In the genomic region with DNA sequence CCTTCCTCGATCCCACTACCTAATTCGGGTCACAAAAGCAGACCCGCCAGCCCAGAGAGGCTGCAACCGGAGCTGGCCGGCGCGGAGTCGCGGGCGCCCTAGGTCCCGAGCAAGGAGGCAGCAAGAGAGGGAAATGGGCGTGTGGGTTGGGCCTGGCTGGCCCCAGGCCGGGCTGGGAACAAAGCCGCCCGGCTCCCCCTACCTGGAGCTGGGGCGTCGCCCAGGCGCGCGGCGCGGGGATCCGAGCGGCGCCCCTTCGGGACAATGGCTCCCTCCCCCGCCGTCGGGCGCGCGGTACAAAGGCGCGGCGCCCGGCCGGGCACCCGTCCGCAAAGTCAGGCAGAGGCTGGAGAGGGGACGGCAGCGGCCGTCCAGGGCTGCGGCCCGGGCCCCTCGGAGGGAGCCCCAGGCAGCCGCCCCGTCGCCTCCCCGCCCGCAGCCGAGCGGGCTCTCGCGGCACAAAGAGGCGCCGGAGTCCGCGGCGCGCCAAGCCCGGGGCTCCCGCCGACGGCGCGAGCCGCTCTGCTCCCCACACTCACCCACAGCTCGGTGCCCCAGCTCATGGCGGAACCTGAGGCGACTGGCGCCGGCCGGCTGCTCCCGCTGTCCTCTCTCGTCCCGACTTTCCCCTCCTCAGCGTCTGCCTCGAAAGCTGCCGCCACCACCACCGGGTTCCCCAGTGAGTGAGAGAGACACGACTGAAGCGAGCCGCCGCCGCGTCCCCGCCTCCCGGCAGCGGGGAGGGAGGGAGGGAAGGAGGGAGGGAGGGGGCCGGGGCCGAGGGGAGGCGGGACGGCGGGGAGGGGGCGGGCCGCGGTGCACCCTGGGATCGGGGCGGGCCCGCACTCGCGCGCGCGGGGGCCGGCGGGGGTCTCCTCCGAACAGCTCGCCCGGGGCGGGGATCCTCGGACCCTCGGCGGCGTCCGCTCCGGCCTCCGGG, we compare ENCODE assay signal across 8 mouse cellular contexts. TPM values are rescaled to one million over a fixed set of nuclear protein-coding genes. Genes with fewer than 3 reads are reported as not detected.
DNase-seq lines count a peak whose midpoint lies in the region; ATAC-seq and TF ChIP-seq lines count a peak whose summit lies in the region.

A gene (minus strand): TSS at position 725 of the 940 bp plus-strand sequence.

- H3K9ac ChIP-seq in forebrain, embryonic 14.5 days (ENCODE audit: low read length): peak within 1 kb of the TSS; percentile 100

- H3K79me2 ChIP-seq in C2C12 (ENCODE audit: control insufficient read depth, insufficient read depth): peaks cover 52% of the 10 kb centered on the region

- H3K27me3 ChIP-seq in C2C12 (ENCODE audit: control insufficient read depth, insufficient read depth, insufficient read length): no peaks in the 10 kb centered on the region
- H3K27me3 ChIP-seq in forebrain, embryonic 14.5 days (replicated peaks; ENCODE audit: control insufficient read depth, insufficient read depth, low read length): no peaks in the 10 kb centered on the region

- H3K9me3 ChIP-seq in forebrain, embryonic 14.5 days (replicated peaks; ENCODE audit: control insufficient read depth, low read length): no peaks in the 10 kb centered on the region

- H3K4me1 ChIP-seq in forebrain, embryonic 14.5 days (ENCODE audit: control insufficient read depth, insufficient read depth, low read length): peaks cover 21% of the 10 kb centered on the region
- H3K4me1 ChIP-seq in lung, adult 2 months (ENCODE audit: control insufficient read depth, insufficient read depth, low read length): peaks cover 4% of the 10 kb centered on the region; the same call in 1 of the 2 replicates
- H3K4me1 ChIP-seq in olfactory bulb, adult 2 months (ENCODE audit: control insufficient read depth, insufficient read depth, low read length): peaks cover 2% of the 10 kb centered on the region

- peak within 1 kb of the TSS; percentile 71 for H3K4me2 ChIP-seq in forebrain, embryonic 14.5 days (ENCODE audit: low read length)

- peak; percentile 88 for ATAC-seq in forebrain, embryonic 14.5 days

- no peak for TF ChIP-seq CTCF in C2C12 (IDR thresholded peaks at IDR 0.05; ENCODE audit: control insufficient read depth, insufficient read depth, insufficient read length)
- TF ChIP-seq CTCF in lung, adult 2 months (IDR thresholded peaks at IDR 0.05; ENCODE audit: insufficient read depth, low read length): no peak
- no peak for TF ChIP-seq CTCF in olfactory bulb, adult 2 months (IDR thresholded peaks at IDR 0.05; ENCODE audit: insufficient read depth, low read depth, low read length)

- no peaks in the 10 kb centered on the region for H3K36me3 ChIP-seq in C2C12 (ENCODE audit: control insufficient read depth, insufficient read depth)
- H3K36me3 ChIP-seq in forebrain, embryonic 14.5 days (ENCODE audit: control insufficient read depth, insufficient read depth, low read length): no peaks in the 10 kb centered on the region

- DNase-seq in adrenal gland, postnatal 25 days: peak; percentile 86
- DNase-seq in forebrain, embryonic 14.5 days (ENCODE audit: low spot score): peak; percentile 93
- peak; percentile 66 for DNase-seq in heart, postnatal 25 days (ENCODE audit: low spot score)
- DNase-seq in layer of hippocampus, adult 18-20 months (ENCODE audit: low spot score in 2 of 2): peak; percentile 26 to 49
- peak; percentile 84 for DNase-seq in lung, adult 2 months
- peak; percentile 65 to 67 for DNase-seq in thymus, postnatal 36 days

- H3K27ac ChIP-seq in forebrain, embryonic 14.5 days (ENCODE audit: low read depth, low read length): peak within 1 kb of the TSS; percentile 99
- H3K27ac ChIP-seq in olfactory bulb, adult 2 months (ENCODE audit: insufficient read depth, low read depth, low read length): peak within 1 kb of the TSS; percentile 89

- intact Hi-C loops in heart, postnatal 25 days (cut with DNase I): loop anchor here (5.0 kb wide), 3 partner anchors 47 to 107 kb away; no protein-coding TSS in a partner anchor

- peaks cover 42% of the 10 kb centered on the region for H3K79me3 ChIP-seq in C2C12 (ENCODE audit: low read depth)

- peak within 1 kb of the TSS; percentile 80 for H3K4me3 ChIP-seq in C2C12 (ENCODE audit: insufficient read depth, poor library complexity, severe bottlenecking)
- peak within 1 kb of the TSS; percentile 98 for H3K4me3 ChIP-seq in forebrain, embryonic 14.5 days (ENCODE audit: low read depth, low read length)
- H3K4me3 ChIP-seq in lung, adult 2 months (replicated peaks; ENCODE audit: extremely low read depth, low read depth, low read length): peak within 1 kb of the TSS; percentile 93
- H3K4me3 ChIP-seq in olfactory bulb, adult 2 months (ENCODE audit: insufficient read depth, low read depth, low read length): peak within 1 kb of the TSS; percentile 98

- peak; percentile 80 for TF ChIP-seq POLR2A in lung, adult 2 months (IDR thresholded peaks at IDR 0.05; ENCODE audit: borderline replicate concordance, extremely low read depth, low read depth, low read length)
- TF ChIP-seq POLR2A in olfactory bulb, adult 2 months (IDR thresholded peaks at IDR 0.05; ENCODE audit: insufficient read depth, low read depth, low read length): peak; percentile 87

- WGBS in forebrain, embryonic 14.5 days: under 1% methylated on average over 84 of the region's 118 CpGs
- under 1% methylated on average over 91 of the region's 118 CpGs for WGBS in lung, adult 2 months
- under 1% methylated on average over 97 of the region's 118 CpGs for WGBS in olfactory bulb, adult 2 months

- H3ac ChIP-seq in C2C12 (ENCODE audit: control insufficient read depth, insufficient read length, low read depth): peak within 1 kb of the TSS; percentile 93

TF ChIP-seq in C2C12, 6 proteins besides CTCF, POLR2A, EP300 and RAD21:
- no peak for TF ChIP-seq MYOD1 (IDR thresholded peaks at IDR 0.05; ENCODE audit: control insufficient read depth, insufficient read length, low read depth)
- no peak for TF ChIP-seq USF1 (IDR thresholded peaks at IDR 0.05; ENCODE audit: low read depth)
- no peak for TF ChIP-seq MAX (IDR thresholded peaks at IDR 0.05)
- TF ChIP-seq FOSL1 (IDR thresholded peaks at IDR 0.05; ENCODE audit: insufficient read depth, low read length, poor library complexity, severe bottlenecking): no peak
- TF ChIP-seq MYOG (IDR thresholded peaks at IDR 0.05; ENCODE audit: control insufficient read depth, extremely low read depth, insufficient read length): no peak
- TF ChIP-seq CEBPB (IDR thresholded peaks at IDR 0.05; ENCODE audit: low read depth): no peak

RNA-seq across cellular contexts. Expression of the gene that starts here (rescaled TPM):
- 12.4 TPM for polyA plus RNA-seq in C2C12 (2012; fragmentation: generic; extraction: Trizol)
- total RNA-seq in adrenal gland, postnatal 25 days (2021): 18.5 and 23.7 TPM in 2 replicates
- 175 and 222 TPM in 2 replicates for polyA plus RNA-seq in forebrain, embryonic 14.5 days (2014; fragmentation: Nextera tagmentation; extraction: Ambion mirVana)
- total RNA-seq in heart, postnatal 25 days (2021): 10 to 100 TPM; 19.2 to 20.3 TPM
- 10 to 100 TPM; 24.9 to 26.4 TPM for total RNA-seq in layer of hippocampus, adult 18-20 months (2021)
- polyA plus RNA-seq in lung, adult 2 months (2012; rRNA removed): 20.1 and 40.4 TPM in 2 replicates
- polyA plus RNA-seq in olfactory bulb, adult 2 months (2012; ENCODE audit: insufficient read depth, insufficient read length, low replicate concordance, missing spikeins): 787 TPM in 1 of 2 replicates, not detected in the other

Comparison
In these comparisons a context has a peak if more than half of its experiments do, and no peak if none do; other contexts are left out.
1. Peak in every context shown above with its lines: DNase-seq, ATAC-seq, H3K4me3 ChIP-seq and H3K27ac ChIP-seq.
2. DNase-seq: peak in every context shown above with its lines; median percentile 93 in forebrain, embryonic 14.5 days; 86 in adrenal gland, postnatal 25 days; 84 in lung, adult 2 months; 66 in heart, postnatal 25 days; 66 in thymus, postnatal 36 days; 38 in layer of hippocampus, adult 18-20 months.